ENCODE assay signal across 11 mouse cellular contexts in the genomic region with DNA sequence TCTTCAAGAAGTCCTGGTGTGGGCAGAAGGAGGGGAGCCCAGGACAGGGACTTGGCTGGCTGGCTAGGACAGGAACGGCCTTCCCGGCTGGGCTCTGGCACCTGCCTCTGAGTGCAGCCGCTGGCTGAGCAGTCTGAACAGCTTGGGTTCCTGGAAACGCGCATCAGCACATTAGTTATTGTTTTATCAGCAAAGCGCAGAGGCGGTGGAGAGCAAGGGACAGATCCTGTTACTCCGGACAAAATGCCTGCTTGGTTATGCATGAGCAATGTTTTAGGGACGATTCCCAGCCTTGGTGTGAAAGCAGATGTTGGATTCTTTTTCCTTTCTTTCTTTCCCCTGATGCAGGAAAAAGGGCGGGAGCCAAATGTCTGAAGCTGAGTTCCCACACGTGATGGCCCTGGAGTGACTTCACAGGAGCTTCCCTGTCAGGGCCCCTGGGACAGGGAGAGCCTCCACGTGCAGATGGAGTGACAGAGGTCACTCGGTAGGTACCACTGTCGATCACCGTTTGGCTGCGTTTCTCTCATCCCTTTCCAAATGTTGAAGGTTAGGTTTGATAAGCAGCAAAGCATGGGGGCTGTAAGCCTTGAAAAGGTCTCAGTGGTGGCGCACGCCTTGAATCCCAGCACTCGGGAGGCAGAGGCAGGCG.
DNase-seq lines count a peak whose midpoint lies in the region; TF ChIP-seq lines count a peak whose summit lies in the region.
"Had no signal": no experiment of that assay in that cellular context is flagged by ENCODE, and none has a peak within 500 bp of the region (broad histone marks: within the 10 kb centered on the region; RNA-seq: fewer than 3 reads in every experiment).

No protein-coding gene starts in this region.

- no peaks in the 10 kb centered on the region for H3K27me3 ChIP-seq in heart, embryonic 10.5 days (ENCODE audit: insufficient read depth, poor library complexity, severe bottlenecking)
- H3K27me3 ChIP-seq: CH12.LX; heart, embryonic 13.5 days had no signal

- intact Hi-C loops in left cerebral cortex, postnatal 14 days (cut with DNase I), result no loop called here

- TF ChIP-seq CTCF in brain, embryonic 14.5 days (IDR thresholded peaks at IDR 0.05; ENCODE audit: borderline replicate concordance, extremely low read depth, insufficient read depth, insufficient read length), result no peak

- WGBS in heart, embryonic 10.5 days, result 78% methylated on average over 20 of the region's 20 CpGs

- peak; percentile 98 for DNase-seq in heart, adult 11 months
- DNase-seq in heart, embryonic 10.5 days (ENCODE audit: low spot score), result no peak
- DNase-seq in brain, embryonic 14.5 days (ENCODE audit: low read depth), result peak; percentile 51
- DNase-seq in heart, postnatal 4 days, result peak; percentile 58
- peak; percentile 23 for DNase-seq in lung, postnatal 25 days (ENCODE audit: low spot score)
- no peak for DNase-seq in adipocyte (ENCODE audit: low spot score)
- no peak for DNase-seq in left cerebral cortex, postnatal 14 days (ENCODE audit: low spot score in 2 of 2)
- DNase-seq in frontal cortex, postnatal 25 days (ENCODE audit: low spot score in 2 of 2), result no peak

- H3K4me1 ChIP-seq in heart, embryonic 10.5 days, result no peaks in the 10 kb centered on the region
- H3K4me1 ChIP-seq: heart, embryonic 13.5 days had no signal

- no peak for TF ChIP-seq POLR2A in brain, embryonic 14.5 days (IDR thresholded peaks at IDR 0.05; ENCODE audit: borderline replicate concordance, extremely low read depth, insufficient read depth, insufficient read length, poor library complexity, severe bottlenecking)

- H3K9me3 ChIP-seq in heart, embryonic 10.5 days, result no peaks in the 10 kb centered on the region
- H3K9me3 ChIP-seq: heart, embryonic 13.5 days had no signal

- no peak overlapping the region for H3K27ac ChIP-seq in heart, embryonic 10.5 days
- H3K27ac ChIP-seq: heart, embryonic 13.5 days; liver, embryonic 14.5 days had no signal

- H3K4me3 ChIP-seq in heart, embryonic 10.5 days, result no peak overlapping the region
- H3K4me3 ChIP-seq: heart, embryonic 13.5 days had no signal

- H3K36me3 ChIP-seq in heart, embryonic 10.5 days, result no peaks in the 10 kb centered on the region
- H3K36me3 ChIP-seq: heart, embryonic 13.5 days had no signal

Comparison
In these comparisons a context has a peak if more than half of its experiments do, and no peak if none do; other contexts are left out.
1. DNase-seq: peak in heart, adult 11 months (single experiment), brain, embryonic 14.5 days (single experiment), heart, postnatal 4 days (single experiment) and lung, postnatal 25 days (single experiment); none in heart, embryonic 10.5 days (single experiment), adipocyte (single experiment), left cerebral cortex, postnatal 14 days (0 of 2) and frontal cortex, postnatal 25 days (0 of 2).